Mouse (Mus musculus) CH12F3 (cell line): Measurements from ENCODE around the gene Rsph14.
"Not testable (repeated sequence)": the region's sequence is repeated elsewhere in the genome, so short reads cannot be mapped to it uniquely, and the experiment has no call there.

Experiments used
- in situ Hi-C: fragments of 300-500 bp; cut with MboI; formaldehyde crosslinking; loops from 2 replicates; pipeline ENCODE4 v1.14.3; 2020; ENCODE audit warnings: low sequenced_read_pairs

Gene Rsph14

GRCm38 (mm10) chr10:75054125-75054524 is 21.7 kb upstream of the Rsph14 start:
- in situ Hi-C loops, result no loop called here

GRCm38 (mm10) chr10:75053655-75054054 is 21.3 kb upstream of the Rsph14 start:
- in situ Hi-C loops, result no loop called here

- in situ Hi-C loops, result no loop called here
Observed at GRCm38 (mm10) chr10:75052902-75053301, 20.5 kb upstream of the Rsph14 start.

DNA sequence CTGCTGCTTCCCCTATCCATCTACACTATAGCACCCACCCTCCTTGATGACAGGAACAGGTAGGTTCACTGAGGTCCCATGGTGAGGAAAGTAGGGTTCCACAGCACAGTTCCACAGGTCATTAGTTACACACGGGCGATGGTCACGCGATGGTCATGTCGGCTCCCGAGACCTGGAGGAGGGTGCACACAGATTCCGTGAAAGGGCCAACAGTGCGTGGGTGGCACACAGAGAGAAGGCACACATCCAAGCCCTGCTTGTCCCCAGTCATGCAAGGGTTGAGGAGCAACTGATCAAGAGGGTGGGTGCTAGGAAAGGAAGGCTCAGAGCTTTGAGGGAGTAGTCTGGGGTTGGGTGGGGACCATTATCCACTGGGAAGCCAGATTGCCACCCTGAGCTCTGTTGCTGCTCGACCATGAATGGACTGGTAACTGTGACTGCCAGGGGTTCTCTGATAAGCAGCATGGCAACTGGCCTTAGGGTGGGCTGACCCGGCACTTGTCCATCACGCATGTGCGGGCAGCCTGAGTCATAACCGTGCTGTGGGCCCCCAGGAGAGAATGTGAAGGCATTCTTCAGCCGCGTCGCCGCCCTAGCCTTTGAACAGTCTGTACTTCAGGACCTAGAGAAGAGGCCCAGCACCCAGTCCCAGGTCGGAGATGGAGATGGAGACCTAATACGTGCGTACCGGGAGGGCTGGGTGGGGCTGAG is 19.1 kb upstream of the Rsph14 start:
- in situ Hi-C loops, result no loop called here

DNA sequence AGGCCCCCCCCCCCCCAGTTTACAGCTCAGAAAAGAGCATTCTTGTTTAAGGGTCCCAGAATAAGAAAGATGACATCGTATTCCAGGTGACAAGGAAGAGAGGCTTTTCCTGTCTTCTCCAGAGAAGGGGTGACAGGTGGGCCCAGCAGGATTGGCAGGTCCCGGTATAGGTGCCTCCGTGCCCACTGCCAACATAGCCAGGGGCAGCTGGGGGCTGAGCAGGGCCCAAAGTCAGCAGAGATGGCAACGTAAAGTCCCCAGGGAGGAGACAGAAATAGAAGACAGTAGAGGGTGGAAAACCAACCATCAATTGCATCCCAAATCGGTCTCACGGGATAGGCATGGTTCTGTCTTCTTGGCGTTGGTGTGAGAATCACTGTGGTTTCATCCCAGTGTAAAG is 16.3 kb upstream of the Rsph14 start:
- in situ Hi-C loops, result no loop called here

DNA sequence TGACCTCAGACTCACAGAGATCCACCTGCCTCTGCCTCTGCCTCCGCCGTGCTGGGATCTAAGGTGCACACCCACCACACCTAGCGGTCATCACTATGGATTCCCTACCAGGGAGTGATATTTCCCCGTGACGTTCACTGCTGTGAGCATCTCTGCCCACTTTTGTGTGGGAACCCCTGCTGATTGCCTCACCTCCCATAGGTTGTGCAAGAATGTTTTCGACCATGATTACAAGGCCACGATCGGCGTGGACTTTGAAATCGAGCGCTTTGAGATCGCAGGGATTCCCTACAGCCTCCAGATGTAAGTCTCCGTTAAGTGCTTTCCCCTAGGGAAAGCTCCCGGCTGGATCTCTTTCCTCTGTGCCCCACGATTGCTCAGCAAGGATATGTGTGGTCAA is 13.4 kb upstream of the Rsph14 start:
- in situ Hi-C loops, result no loop called here

GRCm38 (mm10) chr10:75044459-75044858 is 12.1 kb upstream of the Rsph14 start:
- in situ Hi-C loops, result no loop called here

GRCm38 (mm10) chr10:75042060-75042459 is 9.7 kb upstream of the Rsph14 start:
- in situ Hi-C loops, result not testable (repeated sequence)

DNA sequence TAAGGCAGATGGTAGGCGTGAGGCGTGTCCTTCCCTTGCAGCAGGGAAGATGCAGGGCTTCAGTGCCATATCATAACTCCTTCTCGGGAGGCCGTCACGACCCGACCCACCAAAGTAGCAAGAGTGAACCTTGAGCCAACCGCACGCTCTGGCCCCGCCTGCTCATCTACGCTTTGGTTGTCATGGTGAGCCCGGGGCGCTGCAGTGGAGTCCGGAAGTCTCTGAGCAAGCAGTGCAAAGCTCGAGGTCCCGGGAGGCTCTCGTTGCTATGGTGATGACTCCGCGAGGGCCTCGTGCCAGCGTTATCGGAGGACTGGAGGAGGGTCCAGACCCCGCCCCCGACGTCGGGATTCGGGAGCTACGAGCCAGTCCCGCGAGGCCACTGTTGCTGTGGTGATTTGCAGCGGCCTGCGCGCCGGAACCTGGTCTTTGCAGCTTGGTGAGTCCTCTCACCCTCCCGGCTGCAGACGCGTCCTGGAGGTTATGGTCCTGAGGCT is 4.5 kb upstream of the Rsph14 start, which contains the start of gene Rab36:
Gene Rab36 (plus strand): TSS at position 176 of the 497 bp plus-strand sequence.
- in situ Hi-C loops, result no loop called here

DNA sequence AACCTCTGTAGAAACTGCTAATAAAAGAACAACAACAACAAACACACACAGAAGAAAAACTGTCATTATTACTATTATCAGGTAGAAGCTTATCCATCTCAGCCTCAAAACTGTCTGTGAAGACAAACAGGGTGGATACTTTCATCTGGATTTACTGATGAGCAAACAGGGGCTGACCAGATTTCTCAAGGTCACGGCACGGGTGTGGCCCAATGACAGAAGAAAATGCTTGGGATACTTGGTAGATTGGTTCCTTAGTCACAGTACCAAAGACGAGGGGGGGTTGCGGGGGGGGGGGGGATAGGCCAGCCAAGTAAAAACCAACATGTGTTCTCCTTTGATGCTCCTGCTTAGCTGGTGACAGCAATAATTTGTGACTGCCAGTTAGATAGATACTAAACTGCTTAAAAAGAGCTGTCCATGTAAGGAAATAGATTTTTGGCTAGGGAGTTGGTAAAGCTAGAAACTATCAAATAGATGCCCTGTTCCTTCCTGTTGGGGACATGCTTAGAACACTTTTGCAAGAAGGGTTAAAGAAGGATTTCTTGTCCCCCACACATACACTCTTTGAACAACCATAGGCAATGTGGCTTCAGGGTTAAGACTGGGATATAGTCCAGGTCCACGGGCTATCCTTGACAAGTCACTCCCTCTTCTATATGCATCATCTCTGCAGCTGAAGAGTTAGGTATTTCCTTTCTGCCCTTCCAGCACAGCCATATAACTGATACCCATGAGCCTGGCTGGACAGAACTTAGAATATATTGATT is 856 bp downstream of the Rsph14 start:
- in situ Hi-C loops, result no loop called here

DNA sequence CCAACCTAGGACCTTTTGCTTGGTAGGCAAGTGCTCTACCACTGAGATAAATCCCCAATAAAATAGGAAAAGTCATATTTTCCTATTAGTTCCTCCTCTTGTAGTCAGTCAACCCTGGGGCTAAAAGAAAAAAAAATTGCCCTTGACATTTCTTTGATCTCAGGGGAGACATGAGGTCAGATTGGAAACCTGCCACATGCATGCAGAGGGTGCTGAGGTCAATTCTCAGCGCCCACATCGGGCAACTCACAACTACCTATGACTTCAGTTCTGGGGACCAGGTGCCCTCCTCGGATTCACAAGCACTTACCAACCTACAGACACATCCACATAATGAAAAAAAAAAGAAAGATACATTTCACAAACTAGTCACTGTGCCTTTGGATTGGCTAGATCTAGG is 2.2 kb downstream of the Rsph14 start:
- in situ Hi-C loops, result no loop called here

DNA sequence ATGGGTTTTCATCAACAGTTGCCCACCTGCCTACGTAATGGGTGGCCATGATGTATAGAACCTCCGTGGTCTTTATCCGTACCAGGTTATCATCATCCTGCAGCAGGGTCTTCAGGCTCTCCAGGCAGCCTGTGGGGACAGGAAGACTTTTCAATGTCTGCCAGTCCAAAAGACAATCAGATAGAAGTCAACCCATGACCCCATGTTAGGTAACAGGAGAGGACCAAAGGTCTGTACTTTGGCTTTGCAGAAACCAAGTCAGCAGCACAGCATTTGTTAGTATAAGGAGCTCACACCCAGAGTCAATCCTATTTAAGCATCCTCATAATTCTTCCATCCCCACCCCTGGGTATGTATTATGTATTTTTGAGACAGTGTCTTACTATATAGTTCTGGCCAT is 2.7 kb downstream of the Rsph14 start:
- in situ Hi-C loops, result loop anchor here (10.0 kb wide), 1 partner anchor 95 kb away; no protein-coding TSS in a partner anchor

GRCm38 (mm10) chr10:75028743-75029142 is 3.6 kb downstream of the Rsph14 start:
- in situ Hi-C loops, result loop anchor here (10.0 kb wide), 1 partner anchor 94 kb away; no protein-coding TSS in a partner anchor

GRCm38 (mm10) chr10:75026491-75026890 is 5.9 kb downstream of the Rsph14 start:
- in situ Hi-C loops, result loop anchor here (10.0 kb wide), 1 partner anchor 92 kb away; no protein-coding TSS in a partner anchor

- in situ Hi-C loops, result loop anchor here (10.0 kb wide), 1 partner anchor 86 kb away; no protein-coding TSS in a partner anchor
Observed at GRCm38 (mm10) chr10:75021138-75021537, 11.2 kb downstream of the Rsph14 start.

DNA sequence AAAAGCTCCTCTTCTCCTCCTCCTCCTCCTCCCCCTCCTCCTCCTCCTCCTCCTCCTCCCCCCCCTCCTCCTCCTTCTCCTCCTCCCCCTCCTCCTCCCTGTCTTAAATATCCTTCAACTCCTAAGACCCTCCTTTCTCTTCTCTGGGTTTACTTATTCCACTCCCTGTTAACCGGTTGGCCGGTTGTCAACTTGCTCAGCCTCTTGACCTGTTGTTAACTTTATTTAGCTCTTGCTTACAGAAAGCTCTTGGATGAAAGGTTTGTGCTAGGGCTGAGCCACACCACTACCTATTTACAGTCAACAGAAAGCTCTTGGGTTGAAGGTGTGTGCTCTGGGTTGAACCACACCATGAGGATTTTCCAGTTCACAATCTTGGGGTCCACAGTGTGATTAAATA is 12.1 kb downstream of the Rsph14 start:
- in situ Hi-C loops, result loop anchor here (10.0 kb wide), 1 partner anchor 85 kb away; no protein-coding TSS in a partner anchor

GRCm38 (mm10) chr10:75016481-75016880 is 15.9 kb downstream of the Rsph14 start:
- in situ Hi-C loops, result no loop called here

DNA sequence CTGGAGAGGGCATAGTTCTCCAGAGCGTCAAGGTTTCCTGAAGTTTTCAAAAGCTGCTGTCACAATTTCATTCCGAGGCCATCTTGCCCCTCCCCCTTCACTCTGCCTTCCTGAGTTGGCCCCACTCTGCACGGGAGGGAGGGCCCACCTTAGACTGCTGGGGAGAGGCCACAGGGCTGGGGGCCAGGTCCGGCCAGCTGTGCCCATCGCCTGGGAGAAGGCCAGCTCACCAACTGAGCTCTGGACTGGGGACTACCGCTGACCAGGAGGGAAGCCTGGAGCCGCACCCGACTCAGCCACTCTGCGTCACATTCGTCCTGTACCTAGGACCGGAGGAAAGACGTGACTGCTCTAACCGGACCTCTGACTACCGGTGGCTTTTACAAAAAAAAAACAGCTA is 16.9 kb downstream of the Rsph14 start:
- in situ Hi-C loops, result no loop called here

GRCm38 (mm10) chr10:75010704-75011103 is 21.7 kb downstream of the Rsph14 start:
- in situ Hi-C loops, result no loop called here

- in situ Hi-C loops, result no loop called here
Observed at GRCm38 (mm10) chr10:75006889-75007662, 25.3 kb downstream of the Rsph14 start.

DNA sequence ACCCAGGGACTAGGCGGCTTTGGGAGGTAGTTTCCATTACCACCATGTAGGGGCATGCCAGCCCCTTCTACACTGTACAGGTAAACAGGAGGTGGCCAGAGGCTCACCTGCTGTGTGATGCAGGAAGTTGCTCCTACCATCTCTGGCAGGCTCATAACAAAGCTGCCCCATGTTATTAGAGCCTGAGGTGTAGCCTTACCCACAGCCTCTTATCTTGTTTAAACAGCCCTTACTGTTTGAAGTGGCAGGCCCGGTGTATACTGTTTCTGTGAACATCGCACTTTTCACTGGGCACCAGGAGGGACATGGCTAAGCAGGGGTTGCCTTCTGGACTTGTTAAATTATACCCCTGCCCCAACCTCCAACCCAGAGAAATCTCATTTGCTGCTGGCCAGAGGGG is 28.3 kb downstream of the Rsph14 start:
- in situ Hi-C loops, result no loop called here
